Mouse (Mus musculus) megakaryocyte, embryonic 14.5 days (primary cell): ENCODE data around the gene Atf7. TPM values are rescaled to one million over a fixed set of nuclear protein-coding genes. Genes with fewer than 3 reads are reported as not detected.
"Not testable (repeated sequence)": the region's sequence is repeated elsewhere in the genome, so short reads cannot be mapped to it uniquely, and the experiment has no call there.

Experiments used
- H3K27me3 ChIP-seq: replicated peaks from 2 replicates; pipeline ENCODE3; 2012; ENCODE audit warnings: inconsistent platforms
- H3K36me3 ChIP-seq: replicated peaks from 2 replicates; pipeline ENCODE3; 2012; ENCODE audit warnings: low read length, inconsistent platforms, mixed read lengths
- H3K4me1 ChIP-seq: 2 replicates; pipeline ENCODE4 v1.6.1; 2012; ENCODE audit warnings: inconsistent platforms
- H3K4me3 ChIP-seq: replicated peaks from 2 replicates; pipeline ENCODE3; 2012; ENCODE audit warnings: moderate library complexity, mild to moderate bottlenecking, inconsistent platforms
- H3K9me3 ChIP-seq: 2 replicates; pipeline ENCODE4 v1.6.1; 2012; ENCODE audit warnings: inconsistent platforms
- FLI1 ChIP-seq: IDR thresholded peaks from 2 replicates; pipeline ENCODE4 v1.6.1; 2012; ENCODE audit warnings: low read length, inconsistent platforms, mixed read lengths
- GATA1 ChIP-seq: IDR thresholded peaks from 3 replicates; pipeline ENCODE4 v1.6.1; 2012; ENCODE audit warnings: mixed read lengths, low read length, inconsistent platforms, borderline replicate concordance
- polyA plus RNA-seq: library from polyadenylated mRNA; stranded (reverse); fragments of >175 nt; gene quantifications from 2 replicates; pipeline ENCODE4 v1.2.3, GENCODE M21; 2012; ENCODE audit warnings: low replicate concordance; ENCODE audit not compliant: insufficient read depth

Gene Atf7
- polyA plus RNA-seq, 1 experiment = 4.5 TPM

GRCm38 (mm10) chr15:102620765-102621164 is 4.5 kb downstream of the Atf7 start:
- no peak overlapping the region for H3K4me3 ChIP-seq
- no peaks in the 10 kb centered on the region for H3K27me3 ChIP-seq
- TF ChIP-seq GATA1 (no peak), FLI1 (no peak)
- H3K4me1 ChIP-seq = peaks cover 57% of the 10 kb centered on the region
- H3K36me3 ChIP-seq = peaks cover 8% of the 10 kb centered on the region
- no peaks in the 10 kb centered on the region for H3K9me3 ChIP-seq

- H3K27me3 ChIP-seq = no peaks in the 10 kb centered on the region
- no peaks in the 10 kb centered on the region for H3K9me3 ChIP-seq
- H3K4me1 ChIP-seq = peaks cover 62% of the 10 kb centered on the region
- TF ChIP-seq GATA1 (no peak), FLI1 (no peak)
- no peak overlapping the region for H3K4me3 ChIP-seq
- H3K36me3 ChIP-seq = peaks cover 8% of the 10 kb centered on the region
Observed at GRCm38 (mm10) chr15:102619486-102619885, 5.8 kb downstream of the Atf7 start.

- Histone ChIP-seq H3K4me3 (peak overlapping the region; percentile 67), H3K9me3 (no peaks in the 10 kb centered on the region), H3K4me1 (peaks cover 58% of the 10 kb centered on the region), H3K36me3 (peaks cover 20% of the 10 kb centered on the region), H3K27me3 (no peaks in the 10 kb centered on the region)
- no peak for TF ChIP-seq GATA1
- no peak for TF ChIP-seq FLI1
Observed at GRCm38 (mm10) chr15:102617654-102618053, 7.6 kb downstream of the Atf7 start.

- TF ChIP-seq GATA1 (no peak), FLI1 (no peak)
- H3K36me3 ChIP-seq = peaks cover 27% of the 10 kb centered on the region
- no peaks in the 10 kb centered on the region for H3K9me3 ChIP-seq
- peaks cover 53% of the 10 kb centered on the region for H3K4me1 ChIP-seq
- no peak overlapping the region for H3K4me3 ChIP-seq
- no peaks in the 10 kb centered on the region for H3K27me3 ChIP-seq
Observed at GRCm38 (mm10) chr15:102616174-102616573, 9.1 kb downstream of the Atf7 start.

- TF ChIP-seq GATA1 = no peak
- TF ChIP-seq FLI1 = no peak
- no peak overlapping the region for H3K4me3 ChIP-seq
- H3K9me3 ChIP-seq = no peaks in the 10 kb centered on the region
- peaks cover 24% of the 10 kb centered on the region for H3K36me3 ChIP-seq
- H3K27me3 ChIP-seq = no peaks in the 10 kb centered on the region
- H3K4me1 ChIP-seq = peaks cover 49% of the 10 kb centered on the region
Observed at GRCm38 (mm10) chr15:102614224-102614623, 11.0 kb downstream of the Atf7 start.

- no peak overlapping the region for H3K4me3 ChIP-seq
- no peaks in the 10 kb centered on the region for H3K9me3 ChIP-seq
- H3K27me3 ChIP-seq = no peaks in the 10 kb centered on the region
- TF ChIP-seq FLI1 = no peak
- no peak for TF ChIP-seq GATA1
- peaks cover 48% of the 10 kb centered on the region for H3K4me1 ChIP-seq
- H3K36me3 ChIP-seq = peaks cover 19% of the 10 kb centered on the region
Observed at GRCm38 (mm10) chr15:102612966-102613365, 12.3 kb downstream of the Atf7 start.

GRCm38 (mm10) chr15:102608586-102608985 is 16.7 kb downstream of the Atf7 start:
- H3K9me3 ChIP-seq, H3K27me3 ChIP-seq, H3K4me3 ChIP-seq: not testable (repeated sequence)
- peaks cover 28% of the 10 kb centered on the region for H3K4me1 ChIP-seq
- H3K36me3 ChIP-seq = peaks cover 18% of the 10 kb centered on the region

- Histone ChIP-seq H3K36me3 (peaks cover 22% of the 10 kb centered on the region), H3K27me3 (no peaks in the 10 kb centered on the region), H3K4me1 (no peaks in the 10 kb centered on the region; the same call in 1 of the 2 replicates), H3K9me3 (no peaks in the 10 kb centered on the region), H3K4me3 (no peak overlapping the region)
- no peak for TF ChIP-seq FLI1
- TF ChIP-seq GATA1 = no peak
Observed at GRCm38 (mm10) chr15:102593996-102594656, 31.1 kb downstream of the Atf7 start.

GRCm38 (mm10) chr15:102592674-102593073 is 32.6 kb downstream of the Atf7 start:
- Histone ChIP-seq H3K27me3 (no peaks in the 10 kb centered on the region), H3K4me3 (no peak overlapping the region), H3K36me3 (peaks cover 29% of the 10 kb centered on the region), H3K9me3 (no peaks in the 10 kb centered on the region), H3K4me1 (no peaks in the 10 kb centered on the region; the same call in 1 of the 2 replicates)
- TF ChIP-seq FLI1 = no peak
- TF ChIP-seq GATA1 = no peak

GRCm38 (mm10) chr15:102590567-102590966 is 34.7 kb downstream of the Atf7 start:
- no peaks in the 10 kb centered on the region for H3K27me3 ChIP-seq
- H3K36me3 ChIP-seq = peaks cover 29% of the 10 kb centered on the region
- no peak for TF ChIP-seq FLI1
- TF ChIP-seq GATA1 = no peak
- H3K4me1 ChIP-seq = no peaks in the 10 kb centered on the region; the same call in 1 of the 2 replicates
- H3K4me3 ChIP-seq = no peak overlapping the region
- H3K9me3 ChIP-seq = no peaks in the 10 kb centered on the region
